In the genomic region with DNA sequence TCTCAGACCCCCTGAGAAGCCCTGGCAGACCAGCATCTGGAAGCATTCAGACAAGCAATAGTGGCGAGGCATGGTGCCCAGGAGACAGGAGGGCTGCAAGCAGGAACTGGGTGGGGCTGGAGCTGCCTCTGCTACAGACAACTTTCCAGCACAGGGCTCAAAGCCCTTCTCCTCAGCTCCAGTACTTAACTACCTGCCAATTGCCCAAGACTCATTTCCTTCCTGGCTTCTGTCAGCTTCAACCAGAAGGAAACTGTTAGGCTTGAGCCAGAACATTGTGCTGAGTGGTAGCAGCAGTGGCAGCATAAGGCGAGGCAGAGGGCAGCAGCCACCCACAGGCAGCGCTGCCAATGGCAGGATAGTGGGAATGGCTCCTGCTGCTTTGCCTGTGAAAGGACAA, we compare ENCODE assay signal across 9 mouse cellular contexts.
A peak's percentile ranks its signal among the peaks of the same experiment; 100 is the strongest.
DNase-seq lines count a peak whose midpoint lies in the region; ATAC-seq and TF ChIP-seq lines count a peak whose summit lies in the region.
"Had no signal": no experiment of that assay in that cellular context is flagged by ENCODE, and none has a peak within 500 bp of the region (broad histone marks: within the 10 kb centered on the region; RNA-seq: fewer than 3 reads in every experiment).

No protein-coding gene starts in this region.

- no peak overlapping the region for H3K27ac ChIP-seq in intestine, postnatal 0 days (ENCODE audit: low read depth, low read length)
- H3K27ac ChIP-seq in lung, embryonic 14.5 days (ENCODE audit: low read depth) = no peak overlapping the region
- H3K27ac ChIP-seq: embryonic facial prominence, embryonic 12.5 days had no signal

- H3K4me2 ChIP-seq in intestine, postnatal 0 days (replicated peaks; ENCODE audit: low read depth) = no peak overlapping the region
- no peak overlapping the region for H3K4me2 ChIP-seq in lung, embryonic 14.5 days
- H3K4me2 ChIP-seq: embryonic facial prominence, embryonic 12.5 days had no signal

- peak; percentile 76 for TF ChIP-seq CTCF in intestine, postnatal 0 days (IDR thresholded peaks at IDR 0.05; ENCODE audit: low read depth)
- peak; percentile 63 for TF ChIP-seq CTCF in lung, embryonic 14.5 days (IDR thresholded peaks at IDR 0.05; ENCODE audit: low read depth)

- no peaks in the 10 kb centered on the region for H3K27me3 ChIP-seq in intestine, postnatal 0 days (replicated peaks; ENCODE audit: control insufficient read depth, insufficient read depth, low read length)
- H3K27me3 ChIP-seq in lung, embryonic 14.5 days (ENCODE audit: insufficient read depth, low read length) = no peaks in the 10 kb centered on the region
- H3K27me3 ChIP-seq: embryonic facial prominence, embryonic 12.5 days had no signal

- no peak for ATAC-seq in intestine, postnatal 0 days
- peak; percentile 56; the same call in 1 of the 2 replicates for ATAC-seq in lung, embryonic 14.5 days (ENCODE audit: insufficient read depth)

- H3K4me1 ChIP-seq in intestine, postnatal 0 days (replicated peaks; ENCODE audit: control insufficient read depth, insufficient read depth, low read length) = no peaks in the 10 kb centered on the region
- H3K4me1 ChIP-seq in lung, embryonic 14.5 days (ENCODE audit: insufficient read depth) = no peaks in the 10 kb centered on the region

- H3K9ac ChIP-seq in intestine, postnatal 0 days (ENCODE audit: low read depth, low read length) = no peak overlapping the region
- H3K9ac ChIP-seq in lung, embryonic 14.5 days = no peak overlapping the region
- H3K9ac ChIP-seq: embryonic facial prominence, embryonic 12.5 days had no signal

- DNase-seq in embryo, embryonic 10 days (ENCODE audit: low spot score) = peak; percentile 44
- no peak for DNase-seq in embryo, embryonic 9.5 days (ENCODE audit: extremely low spot score)
- DNase-seq in ovary, postnatal 36 days (ENCODE audit: low spot score) = peak; percentile 13
- DNase-seq in ovary, adult 18-20 months (ENCODE audit: low spot score) = no peak
- DNase-seq in lung, embryonic 14.5 days = peak; percentile 53
- no peak for DNase-seq in thymus, postnatal 14 days
- no peak for DNase-seq in urinary bladder, adult 18-20 months (ENCODE audit: low spot score in 2 of 2)

- H3K9me3 ChIP-seq in intestine, postnatal 0 days (ENCODE audit: control insufficient read depth) = no peaks in the 10 kb centered on the region
- no peaks in the 10 kb centered on the region for H3K9me3 ChIP-seq in lung, embryonic 14.5 days (ENCODE audit: low read depth, low read length)
- H3K9me3 ChIP-seq: embryonic facial prominence, embryonic 12.5 days had no signal

- no peaks in the 10 kb centered on the region for H3K36me3 ChIP-seq in intestine, postnatal 0 days (ENCODE audit: control insufficient read depth, insufficient read depth)
- no peaks in the 10 kb centered on the region for H3K36me3 ChIP-seq in lung, embryonic 14.5 days (ENCODE audit: insufficient read depth)
- H3K36me3 ChIP-seq: embryonic facial prominence, embryonic 12.5 days had no signal

- H3K4me3 ChIP-seq in intestine, postnatal 0 days (ENCODE audit: low read depth, low read length) = no peak overlapping the region
- H3K4me3 ChIP-seq in lung, embryonic 14.5 days (ENCODE audit: low read depth, low read length) = no peak overlapping the region
- H3K4me3 ChIP-seq: embryonic facial prominence, embryonic 12.5 days had no signal

- WGBS in intestine, postnatal 0 days = 70% methylated on average over 3 of the region's 3 CpGs
- 52% methylated on average over 3 of the region's 3 CpGs for WGBS in lung, embryonic 14.5 days

Comparison
In these comparisons a context has a peak if more than half of its experiments do, and no peak if none do; other contexts are left out.
1. DNase-seq: peak in embryo, embryonic 10 days (single experiment), ovary, postnatal 36 days (single experiment) and lung, embryonic 14.5 days (single experiment); none in embryo, embryonic 9.5 days (single experiment), ovary, adult 18-20 months (single experiment), thymus, postnatal 14 days (single experiment) and urinary bladder, adult 18-20 months (0 of 2).